Mouse (Mus musculus): ENCODE data around the gene Srxn1. TPM values are rescaled to one million over a fixed set of nuclear protein-coding genes. Genes with fewer than 3 reads are reported as not detected.

The Srxn1 gene
- polyA plus RNA-seq, 2 experiments = 9.5 to 11.2 TPM

DNA sequence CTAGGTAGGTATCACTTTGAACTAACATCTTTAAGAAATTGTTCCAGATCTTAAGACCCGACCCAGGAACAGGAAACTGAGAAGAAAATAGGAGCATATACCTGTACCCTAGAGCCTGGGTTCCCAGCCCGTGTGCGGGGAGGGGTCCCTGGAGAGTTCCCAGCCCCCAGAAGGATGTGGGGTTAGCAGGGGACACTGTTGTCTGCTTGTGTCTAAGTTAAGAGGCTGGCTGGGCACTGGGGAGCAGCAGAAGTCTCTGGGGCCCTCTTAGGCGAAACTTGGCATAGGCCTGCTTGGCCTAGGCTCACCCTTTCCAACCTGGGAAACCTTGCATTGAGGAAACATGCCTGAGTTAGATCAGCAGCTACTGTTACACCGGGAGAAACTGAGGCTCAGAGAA is 39.2 kb downstream of the Srxn1 start:
- H3K27ac ChIP-seq (replicated peaks; ENCODE audit: low read depth, low read length) = no peak overlapping the region
- WGBS = 65% methylated on average over 5 of the region's 5 CpGs
- DNase-seq (ENCODE audit: low spot score) = no peak
- TF ChIP-seq POLR2A (IDR thresholded peaks at IDR 0.05; ENCODE audit: borderline replicate concordance, extremely low read depth, insufficient read depth, insufficient read length) = no peak
- no peak for ATAC-seq (ENCODE audit: low FRiP score, low read depth)
- H3K4me1 ChIP-seq (ENCODE audit: control insufficient read depth, insufficient read depth, low read length) = peaks cover 12% of the 10 kb centered on the region
- H3K4me3 ChIP-seq (replicated peaks; ENCODE audit: low read length) = peak overlapping the region; percentile 51
- no peak overlapping the region for H3K9ac ChIP-seq (ENCODE audit: low read depth, low read length, severe bottlenecking)
- peak overlapping the region; percentile 93 for H3K4me2 ChIP-seq (replicated peaks; ENCODE audit: low read depth, low read length, severe bottlenecking)
- no peaks in the 10 kb centered on the region for H3K36me3 ChIP-seq (ENCODE audit: control insufficient read depth, insufficient read depth, low read length)
- H3K27me3 ChIP-seq (ENCODE audit: control insufficient read depth, insufficient read depth, low read length) = peaks cover 31% of the 10 kb centered on the region
- no peaks in the 10 kb centered on the region for H3K9me3 ChIP-seq (ENCODE audit: control insufficient read depth, low read length)

DNA sequence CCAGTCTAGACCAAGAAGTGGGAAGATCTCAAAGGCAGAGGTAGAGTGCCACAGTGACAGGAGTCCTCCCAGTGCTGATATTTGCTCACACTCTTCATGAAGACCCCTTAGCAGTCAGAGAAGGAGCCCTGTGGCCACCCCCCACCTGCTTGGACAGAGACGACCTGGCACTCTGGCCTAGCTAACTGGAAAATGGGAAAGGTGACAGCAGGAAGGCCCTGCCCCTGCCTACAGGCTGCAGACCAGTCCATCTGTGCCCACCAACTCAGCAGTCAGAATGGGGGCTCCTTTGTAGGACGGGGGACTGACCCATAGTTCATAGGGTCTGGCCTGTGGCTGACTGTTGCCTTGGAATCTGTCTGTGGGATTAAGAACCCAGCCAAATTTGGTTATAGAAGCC is 40.4 kb downstream of the Srxn1 start:
- no peak for DNase-seq (ENCODE audit: low spot score)
- H3K27me3 ChIP-seq (ENCODE audit: control insufficient read depth, insufficient read depth, low read length) = peaks cover 31% of the 10 kb centered on the region
- no peak overlapping the region for H3K9ac ChIP-seq (ENCODE audit: low read depth, low read length, severe bottlenecking)
- peaks cover 12% of the 10 kb centered on the region for H3K4me1 ChIP-seq (ENCODE audit: control insufficient read depth, insufficient read depth, low read length)
- TF ChIP-seq POLR2A (IDR thresholded peaks at IDR 0.05; ENCODE audit: borderline replicate concordance, extremely low read depth, insufficient read depth, insufficient read length) = no peak
- no peak overlapping the region for H3K4me2 ChIP-seq (replicated peaks; ENCODE audit: low read depth, low read length, severe bottlenecking)
- H3K27ac ChIP-seq (replicated peaks; ENCODE audit: low read depth, low read length) = no peak overlapping the region
- WGBS = 72% methylated on average over 2 of the region's 2 CpGs
- no peak overlapping the region for H3K4me3 ChIP-seq (replicated peaks; ENCODE audit: low read length)
- H3K9me3 ChIP-seq (ENCODE audit: control insufficient read depth, low read length) = no peaks in the 10 kb centered on the region
- ATAC-seq (ENCODE audit: low FRiP score, low read depth) = no peak
- H3K36me3 ChIP-seq (ENCODE audit: control insufficient read depth, insufficient read depth, low read length) = no peaks in the 10 kb centered on the region

DNA sequence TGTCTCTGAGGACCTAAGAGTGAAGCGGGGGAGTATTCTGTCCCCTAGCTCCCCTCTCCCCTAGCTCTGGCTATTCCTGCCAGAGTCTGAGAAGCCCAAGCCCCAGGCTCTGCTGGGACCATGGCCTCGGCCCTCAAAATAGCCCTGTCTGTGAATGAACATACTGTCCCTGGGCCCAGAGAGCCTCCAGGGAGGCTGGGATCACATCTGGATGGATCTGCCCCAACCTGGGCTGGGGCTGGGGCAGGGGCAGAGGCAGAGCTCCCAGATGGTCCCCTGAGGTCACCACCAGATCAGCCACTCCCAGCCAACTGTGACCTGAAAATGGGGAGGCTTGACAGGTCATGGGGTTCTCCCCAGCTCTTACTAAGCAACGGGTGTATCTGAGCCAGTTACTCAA is 41.8 kb downstream of the Srxn1 start:
- H3K4me2 ChIP-seq (replicated peaks; ENCODE audit: low read depth, low read length, severe bottlenecking) = no peak overlapping the region
- H3K27me3 ChIP-seq (ENCODE audit: control insufficient read depth, insufficient read depth, low read length) = peaks cover 31% of the 10 kb centered on the region
- no peaks in the 10 kb centered on the region for H3K36me3 ChIP-seq (ENCODE audit: control insufficient read depth, insufficient read depth, low read length)
- H3K27ac ChIP-seq (replicated peaks; ENCODE audit: low read depth, low read length) = no peak overlapping the region
- peaks cover 4% of the 10 kb centered on the region; the same call in 1 of the 2 replicates for H3K4me1 ChIP-seq (ENCODE audit: control insufficient read depth, insufficient read depth, low read length)
- no peaks in the 10 kb centered on the region for H3K9me3 ChIP-seq (ENCODE audit: control insufficient read depth, low read length)
- ATAC-seq (ENCODE audit: low FRiP score, low read depth) (no peak), DNase-seq (ENCODE audit: low spot score) (no peak)
- no peak for TF ChIP-seq POLR2A (IDR thresholded peaks at IDR 0.05; ENCODE audit: borderline replicate concordance, extremely low read depth, insufficient read depth, insufficient read length)
- WGBS = 59% methylated on average over 3 of the region's 3 CpGs
- no peak overlapping the region for H3K4me3 ChIP-seq (replicated peaks; ENCODE audit: low read length)
- H3K9ac ChIP-seq (ENCODE audit: low read depth, low read length, severe bottlenecking) = no peak overlapping the region

DNA sequence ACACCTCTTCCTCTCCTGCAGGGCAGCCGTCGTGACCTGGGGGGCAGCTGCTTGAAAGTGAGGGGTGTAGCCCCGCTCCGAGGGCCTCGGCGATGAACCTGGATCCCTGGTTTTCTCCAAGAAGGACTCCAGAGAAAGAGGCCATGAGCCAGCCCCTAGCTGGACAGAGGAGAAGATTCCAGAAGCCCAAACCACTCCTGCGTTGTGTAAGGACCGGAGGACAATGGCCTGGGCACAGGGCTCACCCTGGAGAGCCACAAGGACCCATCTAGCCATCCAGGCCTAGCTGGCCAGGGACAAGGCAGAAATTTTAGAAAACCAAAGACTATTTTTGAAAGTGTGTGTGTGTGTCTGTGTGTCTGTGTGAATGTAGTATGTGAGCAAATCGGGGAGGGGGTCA is 43.4 kb downstream of the Srxn1 start:
- DNase-seq (ENCODE audit: low spot score) (no peak), ATAC-seq (ENCODE audit: low FRiP score, low read depth) (no peak)
- Histone ChIP-seq H3K9ac (ENCODE audit: low read depth, low read length, severe bottlenecking) (no peak overlapping the region), H3K4me1 (ENCODE audit: control insufficient read depth, insufficient read depth, low read length) (no peaks in the 10 kb centered on the region), H3K27ac (replicated peaks; ENCODE audit: low read depth, low read length) (no peak overlapping the region), H3K4me2 (replicated peaks; ENCODE audit: low read depth, low read length, severe bottlenecking) (no peak overlapping the region), H3K9me3 (ENCODE audit: control insufficient read depth, low read length) (no peaks in the 10 kb centered on the region), H3K27me3 (ENCODE audit: control insufficient read depth, insufficient read depth, low read length) (peaks cover 18% of the 10 kb centered on the region), H3K36me3 (ENCODE audit: control insufficient read depth, insufficient read depth, low read length) (no peaks in the 10 kb centered on the region), H3K4me3 (replicated peaks; ENCODE audit: low read length) (no peak overlapping the region)
- WGBS = 84% methylated on average over 9 of the region's 9 CpGs
- no peak for TF ChIP-seq POLR2A (IDR thresholded peaks at IDR 0.05; ENCODE audit: borderline replicate concordance, extremely low read depth, insufficient read depth, insufficient read length)

DNA sequence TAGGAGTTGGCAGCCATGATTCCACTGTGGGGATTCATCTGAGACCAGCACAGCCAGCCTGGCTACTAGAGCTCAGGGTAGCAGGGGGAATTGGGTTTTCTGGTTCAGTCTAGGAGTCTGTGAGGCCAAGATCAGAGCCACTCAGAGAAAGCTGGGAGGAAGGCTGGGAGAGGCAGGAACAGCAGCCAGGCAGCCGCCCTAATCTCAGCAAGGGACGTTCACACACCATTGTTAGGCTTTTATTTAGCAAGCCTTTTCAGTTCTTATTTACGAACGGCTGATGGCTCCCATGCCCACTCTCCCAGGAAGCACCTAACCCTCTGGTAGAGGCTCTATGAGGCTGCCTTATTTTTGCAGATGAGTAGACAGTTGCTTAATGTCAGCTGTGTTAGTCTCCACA is 44.6 kb downstream of the Srxn1 start:
- Histone ChIP-seq H3K27ac (replicated peaks; ENCODE audit: low read depth, low read length) (no peak overlapping the region), H3K9ac (ENCODE audit: low read depth, low read length, severe bottlenecking) (no peak overlapping the region), H3K4me3 (replicated peaks; ENCODE audit: low read length) (no peak overlapping the region), H3K9me3 (ENCODE audit: control insufficient read depth, low read length) (no peaks in the 10 kb centered on the region), H3K4me1 (ENCODE audit: control insufficient read depth, insufficient read depth, low read length) (no peaks in the 10 kb centered on the region), H3K4me2 (replicated peaks; ENCODE audit: low read depth, low read length, severe bottlenecking) (no peak overlapping the region), H3K27me3 (ENCODE audit: control insufficient read depth, insufficient read depth, low read length) (peaks cover 6% of the 10 kb centered on the region), H3K36me3 (ENCODE audit: control insufficient read depth, insufficient read depth, low read length) (no peaks in the 10 kb centered on the region)
- 35% methylated on average over 4 of the region's 4 CpGs for WGBS
- ATAC-seq (ENCODE audit: low FRiP score, low read depth) (no peak), DNase-seq (ENCODE audit: low spot score) (no peak)
- TF ChIP-seq POLR2A (IDR thresholded peaks at IDR 0.05; ENCODE audit: borderline replicate concordance, extremely low read depth, insufficient read depth, insufficient read length) = no peak

DNA sequence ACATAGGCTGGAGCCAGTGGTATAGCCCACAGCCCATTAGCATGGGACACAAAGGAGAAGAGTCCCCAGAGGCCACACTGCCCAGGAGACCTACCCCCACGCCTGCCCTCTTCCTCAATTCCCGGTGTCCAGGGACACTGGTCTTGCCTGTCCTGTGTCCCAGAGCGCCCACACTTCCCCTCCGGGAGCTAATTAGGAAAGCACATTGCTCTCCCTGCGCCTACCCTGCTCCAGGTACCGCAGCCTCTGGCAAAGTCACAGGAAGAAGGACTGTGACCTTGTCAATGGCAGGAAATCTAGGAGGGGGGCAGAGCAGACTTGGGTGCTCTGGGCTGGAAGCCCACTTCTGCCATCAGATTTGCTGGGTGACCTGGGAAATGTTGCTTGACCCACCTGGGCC is 45.1 kb downstream of the Srxn1 start:
- H3K4me2 ChIP-seq (replicated peaks; ENCODE audit: low read depth, low read length, severe bottlenecking) = no peak overlapping the region
- no peak overlapping the region for H3K4me3 ChIP-seq (replicated peaks; ENCODE audit: low read length)
- TF ChIP-seq POLR2A (IDR thresholded peaks at IDR 0.05; ENCODE audit: borderline replicate concordance, extremely low read depth, insufficient read depth, insufficient read length) = no peak
- peaks cover 3% of the 10 kb centered on the region for H3K4me1 ChIP-seq (ENCODE audit: control insufficient read depth, insufficient read depth, low read length)
- WGBS = 59% methylated on average over 6 of the region's 6 CpGs
- peaks cover 1% of the 10 kb centered on the region; the same call in 1 of the 2 replicates for H3K27me3 ChIP-seq (ENCODE audit: control insufficient read depth, insufficient read depth, low read length)
- ATAC-seq (ENCODE audit: low FRiP score, low read depth) (no peak), DNase-seq (ENCODE audit: low spot score) (no peak)
- no peaks in the 10 kb centered on the region for H3K36me3 ChIP-seq (ENCODE audit: control insufficient read depth, insufficient read depth, low read length)
- no peaks in the 10 kb centered on the region for H3K9me3 ChIP-seq (ENCODE audit: control insufficient read depth, low read length)
- no peak overlapping the region for H3K27ac ChIP-seq (replicated peaks; ENCODE audit: low read depth, low read length)
- no peak overlapping the region for H3K9ac ChIP-seq (ENCODE audit: low read depth, low read length, severe bottlenecking)
